Mouse (Mus musculus) large intestine, adult 2 months (tissue): ENCODE results near the gene Ptpn1. TPM values are rescaled to one million over a fixed set of nuclear protein-coding genes. Genes with fewer than 3 reads are reported as not detected.

Experiments
- DNase-seq: peaks from one replicate; pipeline ENCODE4 v3.0.0-alpha.2; 2012; ENCODE audit warnings: low read depth, low spot score
- WGBS: fragments of 180-500 bp; shearing (Covaris S2); methylation state at CpG from one replicate; pipeline ENCODE4 v1.1.7; 2018; 5-methylcytosine and 5-hydroxymethylcytosine counted together
- polyA plus RNA-seq: library from polyadenylated mRNA; depleted of rRNA; stranded (reverse); fragments of >200 nt; gene quantifications from 2 replicates; pipeline ENCODE4 v1.2.3, GENCODE M21; 2012

Gene Ptpn1
- polyA plus RNA-seq, 1 experiment: 23.1 TPM

- DNase-seq: no peak
- WGBS: 61% methylated on average over 8 of the region's 8 CpGs
Measured at GRCm38 (mm10) chr2:167996672-167997215, 64.9 kb downstream of the Ptpn1 start.

DNA sequence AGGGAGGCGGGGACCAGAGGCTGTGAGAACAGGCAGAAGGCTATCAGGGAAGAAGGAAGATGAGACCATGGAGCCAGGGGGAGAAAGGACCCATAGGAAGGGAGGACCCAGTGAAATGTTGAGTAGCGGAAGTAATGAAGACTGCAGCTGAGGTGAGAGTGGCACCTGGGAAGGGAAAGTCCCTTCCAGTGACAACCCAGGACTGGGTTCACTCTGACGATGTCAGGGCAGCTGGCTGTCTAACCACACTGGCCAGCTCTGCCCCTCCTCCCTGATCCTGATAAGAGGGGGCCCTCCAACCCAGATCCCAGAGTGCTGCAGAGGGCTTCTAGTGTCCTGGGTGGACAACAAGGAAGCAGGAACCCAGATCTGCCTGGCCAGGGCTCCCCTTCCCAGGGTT is 65.7 kb downstream of the Ptpn1 start:
- WGBS: 62% methylated on average over 2 of the region's 3 CpGs
- DNase-seq: no peak

DNA sequence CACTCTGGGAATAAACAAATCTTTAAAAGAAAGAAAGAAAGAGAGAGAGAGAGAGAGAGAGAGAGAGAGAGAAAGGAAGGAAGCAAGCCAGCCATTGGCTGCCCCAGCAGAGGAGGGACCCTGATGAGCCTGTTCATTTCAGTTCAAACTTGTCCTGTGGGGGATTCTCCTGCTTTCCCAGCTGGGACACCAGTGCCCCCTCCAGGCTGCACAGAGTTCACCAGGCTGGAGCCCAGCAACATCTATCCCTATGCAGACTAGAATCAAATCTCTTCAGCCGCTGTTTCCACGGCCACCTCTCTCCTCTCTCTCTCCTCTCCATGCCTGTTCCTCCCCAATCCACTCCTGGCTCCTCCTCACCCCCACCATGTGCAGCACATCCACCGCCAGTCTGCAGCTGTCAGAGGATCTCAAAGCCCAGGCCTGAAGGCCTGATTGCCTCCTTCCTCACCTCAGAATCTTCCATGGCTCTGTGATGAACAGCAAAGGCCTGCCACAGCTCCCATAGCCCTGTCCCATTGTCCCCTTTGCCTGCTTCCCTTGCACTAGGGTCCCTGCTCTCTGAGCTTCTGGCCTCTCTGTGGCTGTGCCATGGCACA is 67.4 kb downstream of the Ptpn1 start:
- WGBS: 85% methylated on average over 3 of the region's 3 CpGs
- no peak for DNase-seq

GRCm38 (mm10) chr2:168002188-168002587 is 70.3 kb downstream of the Ptpn1 start:
- no peak for DNase-seq
- WGBS: 48% methylated on average over 4 of the region's 4 CpGs

- DNase-seq: no peak
- 73% methylated on average over 2 of the region's 2 CpGs for WGBS
Measured at GRCm38 (mm10) chr2:168002884-168003283, 71.0 kb downstream of the Ptpn1 start.

DNA sequence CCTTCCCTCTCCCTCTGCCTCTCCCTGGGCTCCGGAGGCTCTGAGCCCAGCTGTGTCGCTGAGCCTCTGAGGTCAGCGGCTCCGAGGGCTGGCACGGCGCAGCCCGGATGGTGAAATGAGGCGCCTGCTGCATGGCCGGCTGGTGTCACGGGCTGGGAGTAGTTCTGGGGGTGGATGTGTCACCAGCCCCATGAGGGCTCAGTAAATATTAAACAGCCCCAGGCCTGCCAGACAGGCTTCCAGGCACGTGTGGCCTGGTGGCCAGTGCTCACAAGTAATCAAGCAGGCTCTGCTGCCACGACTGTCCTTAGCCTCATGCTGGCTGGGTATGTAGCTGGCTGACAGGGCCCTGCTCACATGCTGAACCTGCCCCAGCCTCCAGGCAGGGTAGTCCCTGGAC is 71.6 kb downstream of the Ptpn1 start:
- DNase-seq: no peak
- 66% methylated on average over 12 of the region's 12 CpGs for WGBS

DNA sequence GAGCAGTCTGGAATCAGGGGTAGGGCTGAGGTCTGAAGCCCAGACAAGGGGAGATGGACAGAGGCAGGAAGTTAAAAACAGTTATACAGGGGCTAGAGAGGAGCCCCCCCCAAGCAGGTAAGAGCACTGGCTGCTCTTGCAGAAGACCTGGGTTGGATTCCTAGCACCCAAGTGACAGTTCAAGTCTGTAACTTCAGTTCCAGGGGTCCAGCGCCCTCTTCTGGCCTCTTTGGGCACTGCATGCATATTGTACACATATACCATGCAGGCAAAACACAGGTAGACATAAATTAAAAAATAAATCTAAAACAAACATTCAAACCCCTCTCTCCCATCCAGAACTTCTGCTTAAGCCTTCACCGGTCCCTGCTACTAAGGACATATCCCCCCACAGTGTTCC is 72.5 kb downstream of the Ptpn1 start:
- WGBS: 48% methylated on average over 2 of the region's 2 CpGs
- no peak for DNase-seq

- DNase-seq: no peak
- WGBS: 62% methylated on average over 3 of the region's 3 CpGs
Measured at GRCm38 (mm10) chr2:168005005-168005404, 73.1 kb downstream of the Ptpn1 start.

- WGBS: 19% methylated on average over 3 of the region's 3 CpGs
- DNase-seq: no peak
Measured at GRCm38 (mm10) chr2:168005616-168006015, 73.8 kb downstream of the Ptpn1 start.

DNA sequence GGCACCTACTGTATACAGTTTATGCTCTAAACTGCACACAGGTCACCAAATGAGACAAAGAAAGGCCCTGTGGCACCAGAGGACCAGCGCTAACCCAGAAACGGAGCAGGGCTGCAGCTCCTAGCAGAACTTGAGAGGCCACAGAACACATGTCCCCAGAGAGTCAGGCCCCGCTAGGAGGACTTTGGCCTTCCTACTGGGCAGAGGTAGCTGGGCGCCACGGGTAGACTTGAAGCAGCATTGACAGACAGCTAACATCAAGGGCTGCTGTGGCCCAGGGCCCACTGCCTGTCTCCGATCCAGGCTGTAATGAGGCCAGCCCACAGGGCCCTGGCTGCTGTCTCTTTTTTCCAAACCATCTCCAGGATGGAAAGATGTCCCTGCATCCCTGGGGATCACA is 74.6 kb downstream of the Ptpn1 start:
- WGBS: 64% methylated on average over 6 of the region's 6 CpGs
- no peak for DNase-seq

- no peak for DNase-seq
Measured at GRCm38 (mm10) chr2:168008132-168008531, 76.3 kb downstream of the Ptpn1 start.

GRCm38 (mm10) chr2:168009936-168010668 is 78.2 kb downstream of the Ptpn1 start, which contains the start of gene Ripor3:
TSS of gene Ripor3 (minus strand) at chr2:168010618.
- no peak for DNase-seq

More at GRCm38 (mm10) chr2:168008132-168008531, 76.3 kb downstream of the Ptpn1 start:
- WGBS: 96% methylated on average over 3 of the region's 3 CpGs

GRCm38 (mm10) chr2:168010893-168011292 is 79.0 kb downstream of the Ptpn1 start:
- 52% methylated on average over 11 of the region's 11 CpGs for WGBS
- DNase-seq: no peak

More at GRCm38 (mm10) chr2:168009936-168010668, 78.2 kb downstream of the Ptpn1 start, which contains the start of gene Ripor3:
- WGBS: 48% methylated on average over 9 of the region's 9 CpGs

DNA sequence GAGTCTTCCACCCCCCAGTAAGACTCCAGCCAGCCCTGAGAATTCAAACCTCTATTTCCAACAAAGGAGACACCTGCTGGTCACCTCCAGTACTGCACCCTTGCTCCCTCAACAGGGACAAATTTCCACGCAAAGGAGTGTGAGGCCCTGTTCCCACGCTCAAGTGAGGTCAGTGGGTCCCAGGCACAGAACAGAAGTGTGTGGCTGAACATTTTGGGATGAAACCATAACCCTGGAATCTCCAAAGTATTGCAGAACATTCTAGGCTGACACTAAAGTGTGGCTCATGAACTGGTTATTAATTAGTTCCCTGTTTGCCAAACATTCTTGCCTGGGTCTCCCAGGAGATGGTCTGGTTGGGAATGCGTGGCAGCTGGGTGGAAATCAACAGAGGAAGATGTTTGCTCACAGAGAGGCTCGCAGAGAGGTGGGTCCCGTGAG is 85.1 kb downstream of the Ptpn1 start:
- DNase-seq: no peak
- 21% methylated on average over 5 of the region's 5 CpGs for WGBS

- no peak for DNase-seq
- WGBS: 43% methylated on average over 9 of the region's 9 CpGs
Measured at GRCm38 (mm10) chr2:168019201-168019715, 87.4 kb downstream of the Ptpn1 start.

DNA sequence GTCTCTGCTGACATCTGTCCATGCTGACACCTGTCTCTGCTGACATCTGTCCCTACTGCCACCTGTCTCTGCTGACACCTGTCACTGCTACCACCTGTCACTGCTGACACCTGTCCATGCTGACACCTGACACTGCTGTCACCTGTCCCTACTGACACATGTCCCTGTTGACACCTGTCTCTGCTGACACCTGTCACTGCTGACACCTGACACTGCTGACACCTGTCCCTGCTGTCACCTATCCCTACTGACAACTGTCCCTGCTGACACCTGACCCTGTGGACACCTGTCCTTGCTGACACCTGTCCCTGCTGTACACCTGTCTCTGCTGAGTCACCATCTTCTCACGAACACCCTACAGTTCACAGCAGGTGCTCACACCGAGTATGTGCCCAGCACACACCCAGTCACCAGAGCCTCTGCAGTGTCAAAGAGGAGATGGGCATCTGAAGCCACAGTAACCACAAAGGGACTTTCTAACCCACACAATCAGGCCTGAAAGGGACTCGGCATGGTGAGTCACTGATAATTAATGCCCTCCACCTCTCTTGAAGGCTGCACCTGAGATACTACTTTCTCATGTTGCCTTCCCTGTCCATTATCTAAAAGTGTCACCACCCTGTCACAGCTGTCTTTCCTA is 92.0 kb downstream of the Ptpn1 start:
- 52% methylated on average over 3 of the region's 3 CpGs for WGBS
- no peak for DNase-seq

DNA sequence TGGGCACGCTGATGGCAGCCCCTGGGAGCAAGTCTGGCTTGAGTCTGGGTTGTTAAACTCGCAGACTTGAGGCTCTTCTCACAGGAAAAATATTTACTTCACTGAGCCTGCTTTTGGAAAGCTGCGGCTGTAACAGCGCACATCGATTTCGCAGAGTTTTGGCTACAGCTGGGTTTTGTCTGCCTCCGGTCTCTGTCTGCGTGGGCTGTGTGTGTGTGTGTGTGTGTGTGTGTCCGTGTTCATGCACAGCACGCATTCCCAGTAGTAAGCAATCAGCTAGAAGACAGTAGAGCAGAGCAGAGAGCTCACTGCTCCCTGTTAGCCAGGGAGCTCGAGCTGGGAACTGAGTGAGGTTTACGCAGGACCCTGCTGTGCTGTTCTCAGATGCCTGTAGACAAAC is 93.3 kb downstream of the Ptpn1 start:
- WGBS: 71% methylated on average over 12 of the region's 12 CpGs
- no peak for DNase-seq

GRCm38 (mm10) chr2:168025882-168026281 is 94.0 kb downstream of the Ptpn1 start:
- DNase-seq: no peak

DNA sequence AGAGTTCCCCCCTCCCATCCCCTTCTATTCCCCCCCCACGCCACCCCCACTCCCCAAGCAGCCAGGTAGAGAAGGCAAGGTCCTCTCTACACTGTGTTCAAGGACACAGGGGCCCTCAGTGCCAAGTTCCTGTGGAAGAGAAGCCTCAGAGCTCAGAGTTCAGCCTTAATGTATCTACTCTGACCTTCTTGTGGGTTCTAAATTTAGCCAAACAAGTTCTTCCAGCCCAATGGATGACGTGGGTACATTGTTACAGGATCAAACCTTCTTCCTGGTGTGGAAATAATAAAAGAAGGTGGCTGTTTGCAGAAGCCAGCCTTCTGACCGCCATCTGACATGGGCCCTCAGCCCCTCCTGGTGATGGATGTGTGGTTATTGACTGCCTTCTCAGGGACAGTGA is 94.6 kb downstream of the Ptpn1 start:
- 22% methylated on average over 3 of the region's 3 CpGs for WGBS
- DNase-seq: peak; percentile 55

More at GRCm38 (mm10) chr2:168025882-168026281, 94.0 kb downstream of the Ptpn1 start:
- WGBS: 83% methylated on average over 8 of the region's 8 CpGs

DNA sequence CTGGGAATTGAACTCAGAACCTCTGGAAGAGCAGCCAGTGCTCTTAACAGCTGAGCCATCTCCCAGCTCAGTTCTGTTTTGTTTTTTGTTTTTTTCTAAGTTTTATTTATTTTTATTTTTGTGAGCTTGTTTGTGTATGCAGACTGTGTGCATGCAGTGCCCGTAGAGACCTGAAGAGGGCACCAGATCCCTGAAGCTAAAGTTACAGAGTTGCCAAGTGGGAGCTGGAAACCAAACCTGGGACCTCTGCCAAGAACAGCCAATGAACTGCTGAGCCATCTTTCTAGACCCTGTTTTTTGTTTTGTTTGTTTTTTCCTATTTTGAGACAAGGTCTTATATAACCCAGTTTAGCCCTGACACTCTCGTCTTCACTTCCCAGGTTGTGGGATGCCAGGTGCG is 96.5 kb downstream of the Ptpn1 start:
- 97% methylated on average over 3 of the region's 3 CpGs for WGBS
- DNase-seq: no peak
